Mouse (Mus musculus) liver, embryonic 15.5 days (tissue): Measurements from ENCODE around the gene Cracr2a. TPM values are rescaled to one million over a fixed set of nuclear protein-coding genes. Genes with fewer than 3 reads are reported as not detected.

Experiments
- ATAC-seq: fragments of 200-750 bp; cut with Nextera tagmentation; 2 replicates; pipeline ENCODE4 v1.8.0; 2017; ENCODE audit warnings: moderate number of reproducible peaks, mild to moderate bottlenecking, moderate library complexity; ENCODE audit not compliant: insufficient read depth
- H3K27ac ChIP-seq: fragments of 300-500 bp; sonication (generic); replicated peaks from 2 replicates; pipeline ENCODE4 v1.5.1; 2015; ENCODE audit warnings: mild to moderate bottlenecking, inconsistent platforms
- H3K27me3 ChIP-seq: fragments of 300-500 bp; sonication (generic); 2 replicates; pipeline ENCODE4 v1.6.1; 2015; ENCODE audit warnings: mild to moderate bottlenecking, inconsistent platforms
- H3K36me3 ChIP-seq: fragments of 300-500 bp; sonication (generic); replicated peaks from 2 replicates; pipeline ENCODE4 v1.6.1; 2015; ENCODE audit warnings: moderate library complexity, mild to moderate bottlenecking, inconsistent platforms
- H3K4me1 ChIP-seq: fragments of 300-500 bp; sonication (generic); replicated peaks from 2 replicates; pipeline ENCODE4 v1.6.1; 2015; ENCODE audit warnings: inconsistent platforms
- H3K4me2 ChIP-seq: fragments of 300-500 bp; sonication (generic); 2 replicates; pipeline ENCODE4 v1.6.1; 2015; ENCODE audit warnings: moderate library complexity, mild to moderate bottlenecking, inconsistent platforms
- H3K4me3 ChIP-seq: fragments of 300-500 bp; sonication (generic); replicated peaks from 2 replicates; pipeline ENCODE4 v1.5.1; 2015; ENCODE audit warnings: mild to moderate bottlenecking, inconsistent platforms
- H3K9ac ChIP-seq: fragments of 300-500 bp; sonication (generic); 2 replicates; pipeline ENCODE4 v1.6.1; 2015; ENCODE audit warnings: moderate library complexity, mild to moderate bottlenecking, inconsistent platforms
- H3K9me3 ChIP-seq: fragments of 300-500 bp; sonication (generic); replicated peaks from 2 replicates; pipeline ENCODE4 v1.6.1; 2016; ENCODE audit warnings: inconsistent platforms
- WGBS: fragments of 180-500 bp; shearing (Covaris S2); methylation state at CpG from one replicate; pipeline ENCODE4 v1.1.7; 2015; ENCODE audit warnings: mixed read lengths; ENCODE audit not compliant: insufficient replicate concordance; 5-methylcytosine and 5-hydroxymethylcytosine counted together
- polyA plus RNA-seq: library from polyadenylated mRNA; unstranded; fragments of >200 nt; fragmentation: Nextera tagmentation; extraction: Ambion mirVana; gene quantifications from 2 replicates; pipeline ENCODE4 v1.2.1, GENCODE M21; 2015

The Cracr2a gene
- polyA plus RNA-seq, 1 experiment from 2014 or later = 0.97 TPM

- no peaks in the 10 kb centered on the region for H3K27me3 ChIP-seq
- 56% methylated on average over 9 of the region's 11 CpGs for WGBS
Observed at GRCm38 (mm10) chr6:127701036-127701783, 140.1 kb downstream of the Cracr2a start.

GRCm38 (mm10) chr6:127708218-127708628 lies 147.1 kb downstream of the Cracr2a start:
- H3K9ac ChIP-seq = no peak overlapping the region
- no peak overlapping the region for H3K27ac ChIP-seq
- no peaks in the 10 kb centered on the region for H3K36me3 ChIP-seq
- no peak overlapping the region for H3K4me2 ChIP-seq
- ATAC-seq = no peak
- H3K9me3 ChIP-seq = no peaks in the 10 kb centered on the region
- no peak overlapping the region for H3K4me3 ChIP-seq
- H3K4me1 ChIP-seq = no peaks in the 10 kb centered on the region
- 34% methylated on average over 1 of the region's 1 CpGs for WGBS
- H3K27me3 ChIP-seq = no peaks in the 10 kb centered on the region

More at GRCm38 (mm10) chr6:127701036-127701783, 140.1 kb downstream of the Cracr2a start:
- H3K9me3 ChIP-seq = no peaks in the 10 kb centered on the region
- no peaks in the 10 kb centered on the region for H3K4me1 ChIP-seq
- no peak overlapping the region for H3K4me3 ChIP-seq
- ATAC-seq = no peak
- H3K4me2 ChIP-seq = no peak overlapping the region
- no peak overlapping the region for H3K27ac ChIP-seq
- no peaks in the 10 kb centered on the region for H3K36me3 ChIP-seq
- H3K9ac ChIP-seq = no peak overlapping the region

GRCm38 (mm10) chr6:127714906-127715305 lies 153.8 kb downstream of the Cracr2a start:
- H3K9me3 ChIP-seq = no peaks in the 10 kb centered on the region
- no peaks in the 10 kb centered on the region for H3K36me3 ChIP-seq
- 60% methylated on average over 5 of the region's 5 CpGs for WGBS
- H3K27me3 ChIP-seq = no peaks in the 10 kb centered on the region
- H3K27ac ChIP-seq = no peak overlapping the region
- no peak overlapping the region for H3K4me3 ChIP-seq
- H3K4me1 ChIP-seq = no peaks in the 10 kb centered on the region
- no peak overlapping the region for H3K4me2 ChIP-seq
- ATAC-seq = no peak
- H3K9ac ChIP-seq = no peak overlapping the region

- Histone ChIP-seq H3K9ac (no peak overlapping the region), H3K9me3 (no peaks in the 10 kb centered on the region), H3K4me1 (no peaks in the 10 kb centered on the region), H3K4me2 (no peak overlapping the region), H3K27ac (no peak overlapping the region), H3K4me3 (no peak overlapping the region), H3K27me3 (no peaks in the 10 kb centered on the region), H3K36me3 (no peaks in the 10 kb centered on the region)
- no peak for ATAC-seq
- WGBS = 69% methylated on average over 5 of the region's 5 CpGs
Observed at GRCm38 (mm10) chr6:127715428-127715827, 154.3 kb downstream of the Cracr2a start.

- WGBS = 57% methylated on average over 21 of the region's 21 CpGs
- Histone ChIP-seq H3K27ac (no peak overlapping the region), H3K4me3 (no peak overlapping the region), H3K27me3 (no peaks in the 10 kb centered on the region), H3K4me2 (no peak overlapping the region), H3K4me1 (no peaks in the 10 kb centered on the region), H3K9me3 (no peaks in the 10 kb centered on the region), H3K36me3 (no peaks in the 10 kb centered on the region), H3K9ac (no peak overlapping the region)
- no peak for ATAC-seq
Observed at GRCm38 (mm10) chr6:127717239-127718137, 156.3 kb downstream of the Cracr2a start.

GRCm38 (mm10) chr6:127719875-127720274 lies 158.7 kb downstream of the Cracr2a start:
- Histone ChIP-seq H3K27me3 (no peaks in the 10 kb centered on the region), H3K4me1 (no peaks in the 10 kb centered on the region), H3K36me3 (no peaks in the 10 kb centered on the region), H3K9ac (no peak overlapping the region), H3K9me3 (no peaks in the 10 kb centered on the region), H3K4me2 (no peak overlapping the region), H3K4me3 (no peak overlapping the region), H3K27ac (no peak overlapping the region)
- ATAC-seq = no peak
- whole genome bisulfite sequencing = 78% methylated on average over 14 of the region's 14 CpGs

- Histone ChIP-seq H3K4me2 (no peak overlapping the region), H3K4me3 (no peak overlapping the region), H3K27me3 (no peaks in the 10 kb centered on the region), H3K27ac (no peak overlapping the region), H3K9ac (no peak overlapping the region), H3K4me1 (no peaks in the 10 kb centered on the region), H3K9me3 (no peaks in the 10 kb centered on the region), H3K36me3 (no peaks in the 10 kb centered on the region)
- no peak for ATAC-seq
- WGBS = 34% methylated on average over 8 of the region's 8 CpGs
Observed at GRCm38 (mm10) chr6:127723126-127723525, 162.0 kb downstream of the Cracr2a start.

Other genes with a start within 250 kb of the Cracr2a start
- 5.2 and 6.2 TPM in 2 replicates for gene Parp11, start 114.5 kb upstream of the Cracr2a start, polyA plus RNA-seq
- not detected in 2 replicates for gene Prmt8, start 208.1 kb downstream of the Cracr2a start, polyA plus RNA-seq